In the genomic region with DNA sequence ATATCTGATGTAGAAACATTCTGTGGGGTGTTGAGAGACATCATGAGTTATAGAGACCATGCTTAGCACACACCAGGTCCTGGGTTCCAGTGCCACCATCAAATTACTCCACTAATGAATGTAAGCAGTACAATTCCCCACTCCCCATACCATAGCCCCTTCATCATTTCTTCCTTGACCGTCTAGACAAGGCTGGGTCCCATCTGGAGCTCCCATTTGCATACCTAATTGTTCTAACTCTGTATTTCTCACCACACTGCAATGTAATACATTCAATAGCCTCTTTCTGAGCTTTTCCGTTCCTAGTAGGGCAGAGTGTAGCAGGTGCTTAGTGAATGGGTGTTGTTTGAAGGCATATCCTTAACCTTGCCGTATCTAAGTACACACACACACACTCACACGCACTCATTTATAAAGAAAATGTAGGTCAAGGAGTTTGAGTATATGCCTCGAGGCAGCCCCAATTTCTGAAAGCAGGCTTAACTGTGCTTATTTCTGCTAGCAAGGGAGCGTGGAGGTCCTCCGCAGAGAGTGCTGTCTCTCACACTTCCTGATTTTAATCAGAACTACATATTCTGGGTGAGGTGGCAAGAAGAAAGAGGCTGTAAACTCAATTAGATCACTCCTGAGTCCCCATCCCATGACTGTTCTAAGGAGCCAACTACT, we compare ENCODE assay signal across 18 mouse cellular contexts. TPM values are rescaled to one million over a fixed set of nuclear protein-coding genes. Genes with fewer than 3 reads are reported as not detected.
DNase-seq lines count a peak whose midpoint lies in the region; TF ChIP-seq lines count a peak whose summit lies in the region.
"Had no signal": no experiment of that assay in that cellular context is flagged by ENCODE, and none has a peak within 500 bp of the region (broad histone marks: within the 10 kb centered on the region; RNA-seq: fewer than 3 reads in every experiment).

No protein-coding gene starts in this region.

- no peak for TF ChIP-seq EP300 in heart, adult 2 months (IDR thresholded peaks at IDR 0.05; ENCODE audit: insufficient read depth, low read depth, low read length)

- no peaks in the 10 kb centered on the region for H3K79me2 ChIP-seq in heart, adult 2 months (replicated peaks; ENCODE audit: control insufficient read depth, insufficient read depth, low read length)

- H3K27ac ChIP-seq in heart, adult 2 months, result no peak overlapping the region
- no peak overlapping the region for H3K27ac ChIP-seq in embryonic facial prominence, embryonic 10.5 days (replicated peaks)
- H3K27ac ChIP-seq: hindbrain, embryonic 10.5 days; lung, embryonic 15.5 days; neural tube, embryonic 13.5 days; stomach, postnatal 0 days had no signal

- H3K9ac ChIP-seq in heart, adult 2 months (ENCODE audit: low read depth, low read length), result no peak overlapping the region
- H3K9ac ChIP-seq: heart, embryonic 12.5 days; lung, embryonic 15.5 days; neural tube, embryonic 13.5 days had no signal

- 77% methylated on average over 7 of the region's 7 CpGs for WGBS in heart, adult 2 months
- 81% methylated on average over 7 of the region's 7 CpGs for WGBS in embryonic facial prominence, embryonic 10.5 days

- no peak overlapping the region for H3K4me3 ChIP-seq in heart, adult 2 months
- no peak overlapping the region for H3K4me3 ChIP-seq in embryonic facial prominence, embryonic 10.5 days
- H3K4me3 ChIP-seq: heart, embryonic 12.5 days; hindbrain, embryonic 10.5 days; lung, embryonic 15.5 days; megakaryocyte, embryonic 14.5 days; neural tube, embryonic 13.5 days had no signal

- H3K4me1 ChIP-seq in heart, adult 2 months (ENCODE audit: control insufficient read depth, insufficient read depth, low read length), result no peaks in the 10 kb centered on the region
- H3K4me1 ChIP-seq in embryonic facial prominence, embryonic 10.5 days, result no peaks in the 10 kb centered on the region
- H3K4me1 ChIP-seq: heart, embryonic 12.5 days; lung, embryonic 15.5 days; neural tube, embryonic 13.5 days had no signal

- no peaks in the 10 kb centered on the region for H3K27me3 ChIP-seq in heart, adult 2 months (ENCODE audit: control insufficient read depth, insufficient read depth, low read length)
- no peaks in the 10 kb centered on the region for H3K27me3 ChIP-seq in embryonic facial prominence, embryonic 10.5 days (replicated peaks; ENCODE audit: low read depth, poor library complexity, severe bottlenecking)
- H3K27me3 ChIP-seq: heart, embryonic 12.5 days; lung, embryonic 15.5 days; neural tube, embryonic 13.5 days had no signal

- TF ChIP-seq POLR2A in heart, adult 2 months (IDR thresholded peaks at IDR 0.05; ENCODE audit: insufficient read depth, low read depth, low read length), result no peak

- TF ChIP-seq CTCF in heart, adult 2 months (IDR thresholded peaks at IDR 0.05), result no peak

- intact Hi-C loops in heart, adult 2 months (cut with DNase I), result no loop called here

- no peaks in the 10 kb centered on the region for H3K9me3 ChIP-seq in embryonic facial prominence, embryonic 10.5 days
- H3K9me3 ChIP-seq: heart, embryonic 12.5 days; hindbrain, embryonic 10.5 days; lung, embryonic 15.5 days; megakaryocyte, embryonic 14.5 days; neural tube, embryonic 13.5 days had no signal

- peak; percentile 76 for DNase-seq in heart, adult 11 months
- no peak for DNase-seq in heart, adult 2 months
- DNase-seq in spleen, postnatal 36 days (ENCODE audit: low spot score in 2 of 2), result peak; percentile 10
- DNase-seq in spleen, postnatal 10 days (ENCODE audit: low spot score in 2 of 2), result no peak
- peak; percentile 56 for DNase-seq in naive thymus-derived CD4-positive, alpha-beta T cell, adult 2 months (ENCODE audit: low read depth)
- no peak for DNase-seq in layer of hippocampus, adult 11-12 months (ENCODE audit: low spot score)
- DNase-seq in embryonic facial prominence, embryonic 10.5 days (ENCODE audit: low spot score), result no peak
- DNase-seq in embryo, embryonic 9.5 days (ENCODE audit: extremely low spot score), result no peak
- DNase-seq: adrenal gland, postnatal 25 days; cerebellum, postnatal 10 days; kidney, adult 18-20 months; kidney, postnatal 36 days had no signal

- no peaks in the 10 kb centered on the region for H3K36me3 ChIP-seq in heart, adult 2 months (ENCODE audit: control insufficient read depth, insufficient read depth, low read length)
- no peaks in the 10 kb centered on the region for H3K36me3 ChIP-seq in embryonic facial prominence, embryonic 10.5 days (replicated peaks)
- H3K36me3 ChIP-seq: heart, embryonic 12.5 days; hindbrain, embryonic 10.5 days; lung, embryonic 15.5 days; neural tube, embryonic 13.5 days had no signal

RNA-seq across cellular contexts. Expression of a gene that starts 17.9 kb away (rescaled TPM):
- total RNA-seq in heart, adult 2 months (2021), result 1 to 10 TPM; 1.4 to 1.8 TPM
- 4.8 and 9.1 TPM in 2 replicates for polyA plus RNA-seq in heart, adult 2 months (2012; rRNA removed)
- 1.8 and 1.9 TPM in 2 replicates for polyA plus RNA-seq in embryonic facial prominence, embryonic 10.5 days (2016; fragmentation: Nextera tagmentation; extraction: Ambion mirVana)

Comparison
In these comparisons a context has a peak if more than half of its experiments do, and no peak if none do; other contexts are left out.
1. DNase-seq: peak in heart, adult 11 months (single experiment), spleen, postnatal 36 days (2 of 2) and naive thymus-derived CD4-positive, alpha-beta T cell, adult 2 months (single experiment); none in heart, adult 2 months (0 of 2), spleen, postnatal 10 days (0 of 2), layer of hippocampus, adult 11-12 months (single experiment), embryonic facial prominence, embryonic 10.5 days (single experiment) and embryo, embryonic 9.5 days (single experiment).